Mouse (Mus musculus) heart, adult 8-10 months (tissue): ENCODE results near the gene Ipo4. TPM values are rescaled to one million over a fixed set of nuclear protein-coding genes. Genes with fewer than 3 reads are reported as not detected.

Source experiments
- DNase-seq: peaks from one replicate; pipeline ENCODE4 v3.0.0; 2022; ENCODE audit warnings: low spot score
- total RNA-seq, 4 experiments: library from RNA; stranded (reverse); gene quantifications; 2 replicates each; pipeline ENCODE4 v1.2.4; 2022

Ipo4 gene
- total RNA-seq, 4 experiments from 2014 or later = 58.2 to 75.2 (median 71.6) TPM

DNA sequence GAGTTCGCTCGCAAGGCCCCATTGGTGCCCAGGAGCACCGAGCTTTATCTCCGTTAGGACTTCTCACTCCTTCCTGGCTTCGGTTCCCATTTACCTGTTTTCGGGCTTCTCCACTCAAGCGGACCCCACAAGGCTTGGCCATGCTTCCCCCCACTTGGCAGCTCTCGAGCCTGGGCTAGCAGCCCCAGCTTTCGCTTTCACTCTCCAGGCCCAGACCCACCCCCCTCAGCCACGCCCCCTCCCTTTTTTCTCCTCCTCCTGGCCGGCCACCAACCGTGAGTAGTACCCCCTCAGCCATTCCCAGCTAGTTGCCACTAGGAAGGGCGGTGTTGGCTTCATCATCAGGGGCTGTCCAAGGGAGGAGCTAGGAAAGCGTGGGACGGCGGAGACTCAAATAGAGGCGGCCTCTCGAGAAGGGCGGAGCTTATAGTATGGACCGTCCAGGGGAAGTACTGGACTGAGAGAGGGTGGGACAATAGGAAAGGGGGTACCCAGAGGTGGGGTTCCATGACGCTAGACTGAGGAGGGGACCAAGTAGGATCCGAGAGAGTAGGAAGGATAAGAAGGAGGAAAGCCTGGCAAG lies 44.9 kb downstream of the Ipo4 start, which contains the start of gene Psme2:
Psme2 (minus strand) TSS at position 366 of the 583 bp plus-strand sequence.
- DNase-seq = peak; percentile 98

DNA sequence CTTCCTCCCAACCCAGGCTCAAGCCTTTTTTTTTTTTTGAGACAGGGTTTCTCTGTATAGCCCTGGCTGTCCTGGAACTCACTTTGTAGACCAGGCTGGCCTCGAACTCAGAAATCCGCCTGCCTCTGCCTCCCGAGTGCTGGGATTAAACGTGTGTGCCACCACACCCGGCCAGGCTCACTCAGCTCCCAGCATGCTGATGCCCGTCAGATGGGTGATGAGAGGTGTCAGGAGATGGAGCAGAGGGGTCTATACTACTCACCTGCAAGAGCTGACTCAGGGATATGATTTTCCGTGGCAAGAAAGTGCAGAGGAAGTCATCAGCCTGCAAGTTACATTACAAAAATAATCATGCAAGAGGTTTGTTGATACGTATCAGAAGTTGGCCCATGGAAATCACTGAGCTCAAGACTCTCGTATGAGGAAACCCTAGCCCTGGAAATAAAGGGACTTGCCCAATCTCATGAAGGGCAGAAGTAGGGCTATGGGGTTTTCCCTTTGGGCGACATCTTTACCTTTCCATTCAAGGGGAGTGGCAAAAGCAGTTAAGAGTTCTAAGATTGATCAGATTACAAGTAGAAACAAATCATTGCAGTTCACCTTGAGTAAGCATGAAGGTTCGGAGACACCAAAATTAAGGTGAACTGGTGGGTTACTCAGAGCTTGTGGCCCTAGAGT lies 45.8 kb downstream of the Ipo4 start:
- DNase-seq = no peak

DNA sequence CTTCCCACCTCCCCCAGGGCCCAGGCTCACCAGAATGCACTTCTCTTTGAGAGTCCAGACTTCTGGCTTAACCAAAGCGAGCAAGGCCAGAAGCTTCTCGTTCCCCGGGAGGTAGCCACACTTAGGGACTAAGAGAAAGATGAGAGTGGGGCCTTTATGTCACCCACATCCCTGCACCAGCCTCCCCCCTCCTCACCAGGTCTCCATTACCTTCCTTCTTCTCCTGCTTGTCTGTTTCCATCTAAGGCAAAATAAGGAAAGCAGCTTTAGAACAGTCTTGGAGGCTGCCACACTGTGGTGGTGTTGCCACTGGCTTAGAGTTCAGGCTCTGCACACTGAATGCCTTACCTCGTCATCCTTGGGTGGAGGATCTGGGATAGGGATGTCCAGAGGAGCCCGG lies 46.5 kb downstream of the Ipo4 start:
- DNase-seq = no peak

DNA sequence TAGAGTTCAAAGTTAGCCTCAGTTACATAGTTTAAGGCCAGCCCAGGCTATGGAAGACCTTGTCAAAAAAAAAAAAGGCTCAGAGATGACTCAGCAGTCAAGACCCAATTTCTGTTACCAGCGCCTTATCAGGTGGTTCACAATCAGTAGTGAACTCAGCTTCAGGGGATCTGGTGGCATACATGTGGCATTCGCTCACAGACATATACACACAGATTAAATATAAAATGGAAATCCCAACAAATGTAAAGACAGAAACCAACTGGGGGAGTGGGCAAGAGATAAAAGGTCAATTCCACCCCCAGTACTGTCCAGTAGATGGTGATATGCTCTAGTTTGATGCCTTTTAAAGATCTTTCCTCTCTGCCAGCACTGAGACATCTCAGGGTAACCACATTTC lies 49.6 kb downstream of the Ipo4 start:
- DNase-seq = no peak

DNA sequence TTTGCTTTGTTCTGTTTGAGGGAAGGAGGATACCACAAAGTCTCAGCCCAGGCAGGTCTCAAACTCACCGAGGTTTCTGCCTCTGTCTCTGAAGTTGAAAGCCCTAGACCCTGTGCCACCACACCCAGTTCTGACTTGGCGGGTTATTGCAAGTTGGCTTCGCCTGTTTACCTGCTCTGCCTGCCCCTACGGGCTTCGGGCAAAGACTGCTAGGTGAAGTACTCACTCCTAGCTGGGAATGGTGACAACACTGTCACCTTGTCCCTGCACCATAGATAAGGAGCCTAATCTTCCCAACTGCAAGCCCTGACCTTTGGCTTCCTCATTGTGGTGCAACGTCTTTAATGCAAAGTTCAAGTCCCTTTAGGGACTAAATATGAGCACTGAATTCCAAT lies 50.2 kb downstream of the Ipo4 start:
- DNase-seq = no peak

DNA sequence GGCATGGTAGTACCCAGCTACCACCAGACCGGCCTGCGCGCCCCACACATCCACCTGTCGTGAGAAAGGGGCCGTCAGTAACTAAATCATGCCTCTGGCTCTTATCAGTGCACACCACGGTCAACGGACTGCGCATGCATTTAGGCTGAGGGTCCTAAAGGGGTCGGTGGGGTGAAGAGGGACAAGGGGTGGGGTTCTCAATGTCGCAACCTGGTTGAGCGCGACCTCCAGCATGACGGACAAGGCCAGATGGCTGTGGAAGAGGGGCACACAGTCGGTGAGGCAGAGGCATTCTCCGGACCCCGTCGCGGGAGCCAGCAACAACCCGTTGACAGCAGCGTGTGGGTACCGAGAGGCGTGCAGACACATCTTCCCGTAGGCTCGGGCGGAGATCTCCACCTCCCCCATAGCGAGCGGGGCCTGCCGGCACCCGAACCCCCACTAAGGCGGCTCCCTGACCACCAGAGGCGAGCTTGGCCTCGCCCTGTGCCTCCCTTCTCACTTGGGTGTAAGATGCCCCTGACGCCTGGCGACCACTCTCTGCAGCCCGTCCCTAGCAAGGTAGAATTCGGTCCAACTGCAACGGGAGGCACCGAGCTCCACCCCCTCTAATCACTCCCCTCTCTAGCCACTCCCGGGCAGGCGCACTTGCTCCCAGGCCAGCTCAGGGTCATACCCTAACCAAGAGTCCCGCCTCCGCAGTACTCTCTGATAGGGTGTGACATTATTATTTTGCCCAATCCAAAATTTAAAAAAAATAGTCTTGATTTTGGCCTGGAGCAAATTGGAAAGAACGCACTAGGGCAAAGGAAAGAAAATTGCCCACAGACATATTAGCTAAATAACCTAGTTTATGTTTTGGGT lies 50.8 kb downstream of the Ipo4 start, which contains the start of gene Emc9:
Emc9 (minus strand) TSS at position 601 of the 864 bp plus-strand sequence.
- peak; percentile 84 for DNase-seq

DNA sequence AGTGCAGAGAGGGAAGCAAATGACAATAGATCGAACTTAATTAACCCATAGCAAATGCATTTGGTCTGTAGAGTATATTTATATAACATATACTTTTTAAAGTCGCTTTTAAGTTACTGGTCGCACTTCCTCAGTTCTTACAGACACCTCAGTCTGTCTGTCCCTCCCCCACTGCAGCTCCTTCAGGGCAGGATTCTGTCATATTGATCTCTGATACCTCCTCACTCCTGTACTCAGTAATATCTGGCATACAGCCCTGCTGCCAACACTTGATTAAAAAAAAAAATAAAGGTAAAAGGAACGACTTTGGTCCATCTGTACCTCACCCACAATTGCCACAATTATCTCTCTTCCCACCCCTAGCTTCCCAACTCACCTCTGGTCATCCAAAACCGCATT lies 51.5 kb downstream of the Ipo4 start:
- no peak for DNase-seq

DNA sequence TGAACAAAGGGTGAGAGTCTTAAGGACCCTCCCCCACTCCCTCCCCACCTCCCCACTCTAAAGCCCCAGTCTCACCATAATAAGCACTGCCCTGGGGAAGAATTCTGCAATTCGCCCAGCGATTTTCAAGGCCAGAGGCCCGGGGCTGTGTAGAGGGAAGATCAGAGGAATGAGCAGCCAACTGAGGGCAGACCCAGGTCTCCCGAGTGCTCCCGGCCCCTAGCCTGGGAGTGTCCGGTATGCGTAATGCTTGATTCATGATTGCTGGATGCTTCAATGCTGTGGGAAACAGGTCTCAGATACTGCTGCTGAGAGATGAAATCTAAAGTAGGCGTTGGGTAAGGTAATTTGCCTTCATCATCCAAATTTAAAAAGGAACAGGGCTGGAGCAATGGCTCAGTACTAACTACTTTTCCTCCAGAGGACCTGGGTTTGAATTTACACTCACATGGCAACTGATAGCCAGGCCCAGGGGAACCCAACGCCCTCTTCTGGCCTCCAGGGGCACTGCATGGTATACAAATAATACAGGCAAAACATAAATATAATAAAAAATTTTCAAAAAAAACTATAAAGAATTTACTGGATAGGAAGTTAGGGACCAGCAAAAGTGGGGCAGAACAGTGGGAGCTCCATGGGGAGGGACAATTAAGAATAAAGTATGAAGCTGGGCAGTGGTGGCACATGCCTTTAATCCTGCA lies 53.6 kb downstream of the Ipo4 start:
- no peak for DNase-seq

DNA sequence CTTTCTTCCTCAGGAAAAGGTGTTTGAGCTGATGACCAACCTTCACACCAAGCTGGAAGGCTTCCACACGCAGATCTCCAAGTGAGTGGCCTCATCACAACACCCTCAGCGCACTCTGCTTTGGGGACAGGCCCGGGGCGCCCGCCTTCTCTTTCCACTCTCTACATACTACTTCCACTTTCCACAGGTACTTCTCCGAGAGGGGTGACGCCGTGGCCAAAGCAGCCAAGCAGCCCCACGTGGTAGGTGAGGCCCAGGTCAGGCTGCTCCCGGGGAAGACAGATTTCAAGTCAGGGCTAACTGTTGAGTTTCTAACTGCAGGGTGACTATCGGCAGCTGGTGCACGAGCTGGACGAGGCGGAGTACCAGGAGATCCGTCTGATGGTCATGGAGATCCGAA lies 55.0 kb downstream of the Ipo4 start:
- DNase-seq = no peak

DNA sequence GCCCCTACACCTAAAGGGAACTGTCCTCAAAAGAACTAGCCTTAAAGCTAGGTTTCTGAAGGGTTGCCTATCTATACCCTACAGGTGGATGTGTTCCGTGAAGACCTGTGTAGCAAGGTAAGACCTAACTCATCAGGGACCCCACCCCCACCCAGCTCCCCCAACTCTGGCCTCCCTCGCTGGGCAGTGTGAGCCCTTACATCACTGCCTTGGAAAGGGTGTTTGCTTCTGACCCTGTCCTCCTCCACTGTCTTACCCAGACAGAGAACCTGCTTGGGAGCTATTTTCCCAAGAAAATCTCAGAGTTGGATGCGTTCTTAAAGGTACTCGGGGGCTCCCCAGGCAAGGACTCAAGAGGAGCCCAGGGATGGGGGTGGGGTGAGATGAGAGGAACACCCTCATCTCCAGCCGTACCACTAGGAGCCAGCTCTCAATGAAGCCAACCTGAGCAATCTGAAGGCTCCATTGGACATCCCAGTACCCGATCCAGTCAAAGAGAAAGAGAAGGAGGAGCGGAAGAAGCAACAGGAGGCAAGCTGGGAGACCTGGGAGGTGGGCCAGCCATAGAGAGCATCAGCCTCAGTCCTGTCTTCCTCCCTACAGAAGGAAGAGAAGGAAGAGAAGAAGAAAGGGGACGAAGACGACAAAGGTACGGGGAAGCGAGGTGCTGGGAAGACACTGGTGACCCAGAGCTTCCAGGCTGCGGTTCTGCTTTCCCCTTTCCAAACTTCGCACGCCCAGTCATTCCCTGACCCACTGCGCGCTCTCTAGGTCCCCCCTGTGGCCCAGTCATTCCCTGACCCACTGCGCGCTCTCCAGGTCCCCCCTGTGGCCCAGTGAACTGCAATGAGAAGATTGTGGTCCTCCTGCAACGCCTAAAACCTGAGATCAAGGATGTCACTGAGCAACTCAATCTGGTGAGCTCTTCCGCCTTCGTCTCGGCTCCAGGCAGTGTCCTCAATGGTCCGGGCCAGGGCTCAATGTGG lies 56.0 kb downstream of the Ipo4 start:
- DNase-seq = no peak

DNA sequence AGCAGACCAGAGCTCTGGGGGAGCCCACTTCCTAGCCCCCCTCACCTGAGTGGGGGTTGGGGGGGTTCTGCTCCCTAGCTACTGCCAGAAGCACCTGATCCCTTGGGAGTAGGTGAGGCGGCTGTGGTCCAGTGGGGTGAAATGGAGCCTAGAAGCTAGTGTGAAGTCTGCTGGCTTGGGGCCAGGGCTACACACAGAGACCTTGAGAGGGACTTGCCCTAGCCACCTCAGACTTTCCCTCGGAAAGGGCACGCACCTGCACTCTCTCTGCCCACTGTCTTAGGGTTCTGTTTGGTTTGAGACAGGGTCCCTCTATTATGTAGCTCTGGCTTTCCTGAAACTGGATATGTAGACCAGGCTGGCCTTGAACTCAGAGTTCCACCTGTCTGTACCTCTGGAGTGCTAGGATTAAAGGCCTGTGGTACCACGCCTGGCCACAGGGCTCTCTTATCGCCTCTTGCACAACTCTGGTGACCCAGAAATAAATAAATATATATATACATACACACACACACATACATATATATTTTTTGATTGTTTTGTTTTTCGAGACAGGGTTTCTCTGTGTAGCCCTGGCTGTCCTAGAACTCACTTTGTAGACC lies 57.0 kb downstream of the Ipo4 start:
- peak; percentile 45 for DNase-seq

DNA sequence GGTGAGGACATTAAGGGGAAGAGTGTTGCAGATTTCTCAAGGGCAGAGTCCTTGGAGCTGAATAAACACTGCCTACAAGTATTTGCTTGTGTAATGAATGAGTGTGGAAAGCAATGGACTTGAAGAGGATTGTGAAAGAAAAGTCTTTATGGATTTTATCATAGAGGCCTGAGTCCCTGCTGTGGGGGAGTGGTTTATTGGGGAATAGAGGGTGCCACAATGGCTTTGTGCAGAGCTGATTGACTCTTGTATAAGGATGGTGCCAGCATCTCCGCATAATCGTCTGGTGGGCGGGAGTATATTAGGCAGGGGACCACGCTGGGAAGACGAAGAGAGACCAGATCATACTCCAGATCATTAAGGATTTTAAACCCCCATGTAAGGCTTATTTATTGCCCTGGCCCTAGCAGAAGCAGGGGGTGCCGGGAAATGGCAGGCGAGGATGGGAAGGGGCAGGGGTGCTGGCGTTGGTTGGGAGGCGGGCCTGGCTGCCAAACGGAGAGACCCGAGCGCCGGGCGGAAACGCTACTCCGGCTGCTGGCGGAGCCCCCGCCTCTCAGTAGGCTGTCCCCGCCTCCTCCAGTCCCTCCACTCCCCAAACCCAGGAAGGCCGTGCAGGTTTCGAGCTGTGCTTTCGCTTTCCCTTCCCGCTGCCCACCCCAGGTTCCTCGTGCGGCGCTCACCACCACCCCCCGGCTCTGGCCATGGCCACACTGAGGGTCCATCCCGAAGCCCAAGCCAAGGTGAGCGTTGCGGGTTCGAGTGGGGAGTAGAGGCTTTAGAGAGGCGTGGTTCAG lies 57.7 kb downstream of the Ipo4 start, which contains the start of gene Psme1:
Psme1 (plus strand) TSS at position 253 of the 797 bp plus-strand sequence.
- peak; percentile 81 for DNase-seq

DNA sequence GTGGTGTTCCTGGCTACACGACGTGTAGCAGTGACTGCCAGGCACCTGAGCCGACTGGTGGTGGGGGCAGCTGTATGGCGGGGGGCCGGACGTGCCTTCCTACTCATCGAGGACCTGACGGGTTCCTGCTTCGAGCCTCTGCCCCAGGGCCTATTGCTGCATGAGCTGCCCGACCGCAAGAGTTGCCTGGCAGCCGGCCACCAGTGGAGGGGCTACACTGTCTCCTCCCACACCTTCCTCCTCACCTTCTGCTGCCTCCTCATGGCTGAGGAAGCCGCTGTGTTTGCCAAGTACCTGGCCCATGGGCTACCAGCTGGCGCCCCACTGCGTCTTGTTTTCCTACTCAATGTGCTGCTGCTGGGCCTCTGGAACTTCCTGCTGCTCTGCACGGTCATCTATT lies 59.4 kb downstream of the Ipo4 start:
- DNase-seq = no peak

DNA sequence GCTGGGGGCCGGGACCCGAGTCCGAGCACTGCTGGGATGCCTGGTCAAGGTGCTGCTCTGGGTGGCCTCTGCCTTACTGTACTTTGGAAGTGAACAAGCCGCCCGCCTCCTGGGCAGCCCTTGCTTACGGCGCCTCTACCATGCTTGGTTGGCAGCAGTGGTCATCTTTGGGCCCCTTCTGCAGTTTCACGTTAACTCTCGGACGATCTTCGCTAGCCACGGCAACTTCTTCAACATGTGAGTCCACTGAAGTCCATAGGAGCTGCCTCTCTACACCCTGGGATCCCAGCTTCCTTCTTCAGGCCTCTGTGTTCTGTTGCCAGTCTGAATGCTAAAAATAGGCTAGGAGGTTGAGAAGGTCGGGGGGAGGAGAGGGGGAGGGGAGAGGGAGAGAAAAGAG lies 60.0 kb downstream of the Ipo4 start:
- no peak for DNase-seq

Other genes with a start within 250 kb of the Ipo4 start
- 100 to 1,000 TPM; 132 to 160 (median 146) TPM for gene Dhrs4, start 157.2 kb downstream of the Ipo4 start, total RNA-seq
- 1 to 10 TPM; 2.4 to 3.6 (median 2.4) TPM for gene Carmil3, start 145.3 kb downstream of the Ipo4 start, total RNA-seq
- under 1 TPM in 1 of 4 experiments, not detected in 3; 0.12 TPM for gene Cpne6, start 125.5 kb downstream of the Ipo4 start, total RNA-seq
- gene Nrl, start 111.0 kb downstream of the Ipo4 start, total RNA-seq = not detected
- 10 to 100 TPM in 2 of 4 experiments, 1 to 10 TPM in 2; 6.6 to 12.5 (median 9.3) TPM for gene Pck2, start 95.7 kb downstream of the Ipo4 start, total RNA-seq
- 100 to 1,000 TPM; 161 to 180 (median 166) TPM for gene Dcaf11, start 76.0 kb downstream of the Ipo4 start, total RNA-seq
- gene A730061H03Rik, start 75.6 kb downstream of the Ipo4 start, total RNA-seq = not detected
- gene Fitm1, start 60.3 kb downstream of the Ipo4 start, total RNA-seq = 100 to 1,000 TPM; 165 to 203 (median 175) TPM
- gene Psme1, start 57.8 kb downstream of the Ipo4 start, total RNA-seq = 100 to 1,000 TPM; 273 to 297 (median 284) TPM
- 10 to 100 TPM; 65.0 to 75.0 (median 68.2) TPM for gene Emc9, start 50.7 kb downstream of the Ipo4 start, total RNA-seq
- 100 to 1,000 TPM in 3 of 4 experiments, 10 to 100 TPM in 1; 92.6 to 112 (median 108) TPM for gene Psme2, start 44.8 kb downstream of the Ipo4 start, total RNA-seq
- 10 to 100 TPM; 23.9 to 29.1 (median 26.9) TPM for gene Rnf31, start 44.2 kb downstream of the Ipo4 start, total RNA-seq
- 1 to 10 TPM; 7.2 to 8.9 (median 8.4) TPM for gene Irf9, start 32.4 kb downstream of the Ipo4 start, total RNA-seq
- gene Rec8, start 17.9 kb downstream of the Ipo4 start, total RNA-seq = 1 to 10 TPM in 1 of 4 experiments, under 1 TPM in 3; 0.53 to 1.4 (median 0.67) TPM
- 1 to 10 TPM; 1.6 to 3.3 (median 2.6) TPM for gene Gm49378, start 1.9 kb upstream of the Ipo4 start, total RNA-seq
- gene Tm9sf1, start 7.8 kb upstream of the Ipo4 start, total RNA-seq = 10 to 100 TPM; 38.9 to 44.2 (median 40.8) TPM
- gene Tssk4, start 14.2 kb upstream of the Ipo4 start, total RNA-seq = under 1 TPM; 0.44 to 0.88 (median 0.52) TPM
- 10 to 100 TPM; 46.2 to 64.1 (median 52.7) TPM for gene Mdp1, start 24.6 kb upstream of the Ipo4 start, total RNA-seq
- gene Gmpr2, start 36.0 kb upstream of the Ipo4 start, total RNA-seq = 10 to 100 TPM in 1 of 4 experiments, 1 to 10 TPM in 3; 7.8 to 11.2 (median 8.9) TPM
- 100 to 1,000 TPM; 245 to 279 (median 255) TPM for gene Nedd8, start 36.2 kb upstream of the Ipo4 start, total RNA-seq
- 10 to 100 TPM; 11.1 to 15.2 (median 13.3) TPM for gene Tinf2, start 45.9 kb upstream of the Ipo4 start, total RNA-seq
- under 1 TPM; 0.16 to 0.43 (median 0.27) TPM for gene Tgm1, start 78.0 kb upstream of the Ipo4 start, total RNA-seq
- gene Rabggta, start 86.3 kb upstream of the Ipo4 start, total RNA-seq = 10 to 100 TPM; 13.3 to 14.6 (median 14.5) TPM
- gene Dhrs1, start 109.7 kb upstream of the Ipo4 start, total RNA-seq = 10 to 100 TPM; 38.3 to 46.8 (median 43.2) TPM
- gene Nop9, start 109.7 kb upstream of the Ipo4 start, total RNA-seq = 10 to 100 TPM in 3 of 4 experiments, 1 to 10 TPM in 1; 9.6 to 13.2 (median 11.0) TPM
- 1 to 10 TPM in 3 of 4 experiments, under 1 TPM in 1; 0.95 to 1.9 (median 1.4) TPM for gene Cideb, start 122.5 kb upstream of the Ipo4 start, total RNA-seq
- under 1 TPM; 0.06 to 0.19 (median 0.13) TPM for gene Ltb4r2, start 125.5 kb upstream of the Ipo4 start, total RNA-seq
- gene Ltb4r1, start 130.0 kb upstream of the Ipo4 start, total RNA-seq = under 1 TPM in 3 of 4 experiments, not detected in 1; 0.19 to 0.49 (median 0.26) TPM
- 10 to 100 TPM; 13.0 to 22.0 (median 16.4) TPM for gene Adcy4, start 148.1 kb upstream of the Ipo4 start, total RNA-seq
- gene Ripk3, start 152.9 kb upstream of the Ipo4 start, total RNA-seq = 1 to 10 TPM; 2.2 to 6.2 (median 3.4) TPM
- gene Nfatc4, start 187.2 kb upstream of the Ipo4 start, total RNA-seq = 1 to 10 TPM; 3.3 to 4.2 (median 3.7) TPM
- gene Nynrin, start 218.1 kb upstream of the Ipo4 start, total RNA-seq = 10 to 100 TPM in 1 of 4 experiments, 1 to 10 TPM in 3; 4.4 to 11.5 (median 6.2) TPM
- gene Cbln3, start 248.4 kb upstream of the Ipo4 start, total RNA-seq = under 1 TPM in 1 of 4 experiments, not detected in 3; 0.06 TPM
- 10 to 100 TPM in 2 of 4 experiments, 1 to 10 TPM in 2; 8.1 to 11.7 (median 10.3) TPM for gene Khnyn, start 249.0 kb upstream of the Ipo4 start, total RNA-seq